Mouse (Mus musculus) cerebellum, adult 2 months (tissue): ENCODE data around the gene Vps35l. TPM values are rescaled to one million over a fixed set of nuclear protein-coding genes. Genes with fewer than 3 reads are reported as not detected.

Experiments
- DNase-seq, 2 experiments: peaks; one replicate each; pipeline ENCODE4 v3.0.0; 2021
- H3K27ac ChIP-seq: fragments of 200-500 bp; 2 replicates; pipeline ENCODE4 v1.5.1; 2012; ENCODE audit warnings: low read length, control low read depth, inconsistent platforms; ENCODE audit not compliant: insufficient read depth
- H3K27me3 ChIP-seq: fragments of 200-500 bp; 2 replicates; pipeline ENCODE4 v1.6.1; 2012; ENCODE audit warnings: inconsistent platforms, mild to moderate bottlenecking, low read length, moderate library complexity; ENCODE audit not compliant: control insufficient read depth, insufficient read depth
- H3K4me1 ChIP-seq: fragments of 200-500 bp; 2 replicates; pipeline ENCODE4 v1.6.1; 2011; ENCODE audit warnings: low read length; ENCODE audit not compliant: control insufficient read depth, insufficient read depth
- H3K4me3 ChIP-seq: fragments of 200-500 bp; replicated peaks from 2 replicates; pipeline ENCODE3; 2011; ENCODE audit warnings: mild to moderate bottlenecking, low read depth, low read length, control low read depth; ENCODE audit not compliant: insufficient read depth
- CTCF ChIP-seq: fragments of 200-500 bp; IDR thresholded peaks from 2 replicates; pipeline ENCODE4 v1.5.1; 2011; ENCODE audit warnings: low read depth, mild to moderate bottlenecking, control low read depth, low read length, moderate library complexity, borderline replicate concordance; ENCODE audit not compliant: insufficient read depth
- POLR2A ChIP-seq: fragments of 200-500 bp; IDR thresholded peaks from 2 replicates; pipeline ENCODE4 v1.6.1; 2011; ENCODE audit warnings: low read length, control low read depth, borderline replicate concordance; ENCODE audit not compliant: insufficient read depth
- WGBS: fragments of 180-500 bp; shearing (Covaris S2); methylation state at CpG from one replicate; pipeline ENCODE4 v1.1.7; 2018; 5-methylcytosine and 5-hydroxymethylcytosine counted together
- polyA plus RNA-seq: library from polyadenylated mRNA; depleted of rRNA; stranded (reverse); fragments of >200 nt; gene quantifications from 2 replicates; pipeline ENCODE4 v1.2.3, GENCODE M21; 2012

Vps35l gene
- polyA plus RNA-seq, 1 experiment = 74.3 TPM

- peak overlapping the region; percentile 93; the same call in 1 of the 2 replicates for H3K27ac ChIP-seq
- no peaks in the 10 kb centered on the region for H3K27me3 ChIP-seq
- 36% methylated on average over 5 of the region's 5 CpGs for WGBS
Measured at GRCm38 (mm10) chr7:118766834-118767224, 26.8 kb downstream of the Vps35l start.

GRCm38 (mm10) chr7:118769208-118769607 is 29.2 kb downstream of the Vps35l start:
- Histone ChIP-seq H3K4me3 (no peak overlapping the region), H3K27me3 (no peaks in the 10 kb centered on the region), H3K27ac (no peak overlapping the region), H3K4me1 (peaks cover 14% of the 10 kb centered on the region)
- TF ChIP-seq POLR2A (no peak), CTCF (no peak)
- WGBS = 80% methylated on average over 8 of the region's 8 CpGs
- DNase-seq = no peak

More at GRCm38 (mm10) chr7:118766834-118767224, 26.8 kb downstream of the Vps35l start:
- peak overlapping the region; percentile 7 for H3K4me3 ChIP-seq
- peak; percentile 39 to 47 for DNase-seq
- peaks cover 11% of the 10 kb centered on the region; the same call in 1 of the 2 replicates for H3K4me1 ChIP-seq
- TF ChIP-seq CTCF = no peak
- TF ChIP-seq POLR2A = no peak

GRCm38 (mm10) chr7:118769655-118770054 is 29.6 kb downstream of the Vps35l start:
- 35% methylated on average over 1 of the region's 1 CpGs for WGBS
- H3K27ac ChIP-seq = no peak overlapping the region
- DNase-seq = no peak
- no peak overlapping the region for H3K4me3 ChIP-seq
- peaks cover 14% of the 10 kb centered on the region for H3K4me1 ChIP-seq
- TF ChIP-seq POLR2A = no peak
- TF ChIP-seq CTCF = no peak
- no peaks in the 10 kb centered on the region for H3K27me3 ChIP-seq

GRCm38 (mm10) chr7:118773027-118773426 is 33.0 kb downstream of the Vps35l start:
- WGBS = 78% methylated on average over 12 of the region's 12 CpGs
- no peak for DNase-seq
- TF ChIP-seq CTCF = no peak
- TF ChIP-seq POLR2A = no peak
- Histone ChIP-seq H3K27me3 (no peaks in the 10 kb centered on the region), H3K27ac (no peak overlapping the region), H3K4me1 (peaks cover 28% of the 10 kb centered on the region), H3K4me3 (no peak overlapping the region)

- Histone ChIP-seq H3K4me1 (peaks cover 46% of the 10 kb centered on the region), H3K4me3 (no peak overlapping the region), H3K27me3 (no peaks in the 10 kb centered on the region), H3K27ac (peak overlapping the region; percentile 36; the same call in 1 of the 2 replicates)
- WGBS = 45% methylated on average over 7 of the region's 7 CpGs
- TF ChIP-seq POLR2A (no peak), CTCF (no peak)
- peak; percentile 36 to 46 for DNase-seq
Measured at GRCm38 (mm10) chr7:118775991-118776390, 36.0 kb downstream of the Vps35l start.

GRCm38 (mm10) chr7:118776491-118776890 is 36.5 kb downstream of the Vps35l start:
- H3K4me1 ChIP-seq = peaks cover 46% of the 10 kb centered on the region
- WGBS = 79% methylated on average over 9 of the region's 9 CpGs
- no peak overlapping the region for H3K4me3 ChIP-seq
- H3K27me3 ChIP-seq = no peaks in the 10 kb centered on the region
- H3K27ac ChIP-seq = no peak overlapping the region
- TF ChIP-seq CTCF = no peak
- no peak for TF ChIP-seq POLR2A
- DNase-seq = no peak

- Histone ChIP-seq H3K27me3 (no peaks in the 10 kb centered on the region), H3K4me1 (peaks cover 46% of the 10 kb centered on the region), H3K27ac (peak overlapping the region; percentile 74), H3K4me3 (no peak overlapping the region)
- TF ChIP-seq POLR2A = no peak
- TF ChIP-seq CTCF = no peak
- DNase-seq = peak; percentile 65 to 74
- WGBS = 60% methylated on average over 10 of the region's 10 CpGs
Measured at GRCm38 (mm10) chr7:118777598-118778394, 37.8 kb downstream of the Vps35l start.

- Histone ChIP-seq H3K4me1 (peaks cover 46% of the 10 kb centered on the region), H3K4me3 (no peak overlapping the region), H3K27me3 (no peaks in the 10 kb centered on the region), H3K27ac (peak overlapping the region; percentile 74; the same call in 1 of the 2 replicates)
- peak; percentile 81 to 95 for DNase-seq
- TF ChIP-seq POLR2A (no peak; the same call in 1 of the 2 replicates), CTCF (no peak)
- 6% methylated on average over 6 of the region's 6 CpGs for WGBS
Measured at GRCm38 (mm10) chr7:118778561-118778960, 38.5 kb downstream of the Vps35l start.
